Mouse (Mus musculus) MEL (cell line): ENCODE data around the gene Zfp622. TPM values are rescaled to one million over a fixed set of nuclear protein-coding genes. Genes with fewer than 3 reads are reported as not detected.

Experiments used
- DNase-seq: peaks from one replicate; pipeline ENCODE4 v3.0.0; 2011; ENCODE audit warnings: low read depth, low spot score
- H3K27ac ChIP-seq: 2 replicates; pipeline ENCODE4 v1.5.1; 2012; ENCODE audit warnings: low read depth, mild to moderate bottlenecking, control low read depth, low read length, moderate library complexity; ENCODE audit not compliant: control insufficient read depth
- H3K27me3 ChIP-seq, 2 experiments: fragments of 150-350 bp in 1 of 2; sonication (generic) in 1 of 2; 2 replicates each; pipeline ENCODE4 v1.6.1; 2012; ENCODE audit warnings: low read length in 2 of 2, mild to moderate bottlenecking in 2 of 2, improper control_type of control experiment in 1 of 2, moderate library complexity in 1 of 2; ENCODE audit not compliant: insufficient read depth in 2 of 2, control insufficient read depth in 1 of 2
- H3K36me3 ChIP-seq, 2 experiments: 2 replicates each; pipeline ENCODE4 v1.6.1; 2012 to 2014; ENCODE audit warnings: low read length in 2 of 2, improper control_type of control experiment in 1 of 2, inconsistent platforms in 1 of 2, mild to moderate bottlenecking in 1 of 2; ENCODE audit not compliant: insufficient read depth in 2 of 2, control insufficient read depth in 1 of 2
- H3K4me1 ChIP-seq, 2 experiments: fragments of 150-350 bp in 1 of 2; sonication (generic) in 1 of 2; 2 replicates each; pipeline ENCODE4 v1.6.1; 2012; ENCODE audit warnings: low read length in 2 of 2, improper control_type of control experiment in 1 of 2, mild to moderate bottlenecking in 1 of 2; ENCODE audit not compliant: insufficient read depth in 2 of 2, control insufficient read depth in 1 of 2
- H3K4me3 ChIP-seq, 2 experiments: fragments of 150-350 bp in 1 of 2; sonication (generic) in 1 of 2; 2 replicates each; pipeline ENCODE4 v1.5.1; 2012; ENCODE audit warnings: low read depth in 2 of 2, low read length in 2 of 2, mild to moderate bottlenecking in 2 of 2, moderate library complexity in 2 of 2, control low read depth in 1 of 2, improper control_type of control experiment in 1 of 2; ENCODE audit not compliant: control insufficient read depth in 1 of 2, insufficient read depth in 1 of 2
- H3K79me2 ChIP-seq: 2 replicates; pipeline ENCODE4 v1.6.1; 2012; ENCODE audit warnings: mild to moderate bottlenecking, low read length, moderate library complexity; ENCODE audit not compliant: control insufficient read depth, poor library complexity, insufficient read depth
- H3K9ac ChIP-seq: 2 replicates; pipeline ENCODE4 v1.6.1; 2012; ENCODE audit warnings: low read depth, mild to moderate bottlenecking, control low read depth, low read length, moderate library complexity; ENCODE audit not compliant: control insufficient read depth, poor library complexity, severe bottlenecking
- H3K9me3 ChIP-seq: fragments of 150-350 bp; sonication (generic); replicated peaks from 2 replicates; pipeline ENCODE4 v1.6.1; 2012; ENCODE audit warnings: mild to moderate bottlenecking, low read length, improper control_type of control experiment, moderate library complexity; ENCODE audit not compliant: insufficient read depth
- CHD2 ChIP-seq: IDR thresholded peaks from 2 replicates; pipeline ENCODE4 v1.6.1; 2011; ENCODE audit warnings: low read length, improper control_type of control experiment
- CTCF ChIP-seq, 3 experiments: IDR thresholded peaks in 2 of 3; conservative IDR thresholded peaks in 1 of 3; 2 replicates each; pipeline ENCODE4 v1.5.1; 2011 to 2012; ENCODE audit warnings: low read length in 3 of 3, low read depth in 2 of 3, mild to moderate bottlenecking in 2 of 3, improper control_type of control experiment in 1 of 3, inconsistent platforms in 1 of 3, mixed read lengths in 1 of 3, moderate library complexity in 1 of 3; ENCODE audit not compliant: control insufficient read depth in 1 of 3, insufficient read depth in 1 of 3, poor library complexity in 1 of 3, severe bottlenecking in 1 of 3
- EP300 ChIP-seq, 2 experiments: IDR thresholded peaks; 2 replicates each; pipeline ENCODE4 v1.6.1; 2011; ENCODE audit warnings: improper control_type of control experiment in 2 of 2, low read length in 2 of 2, low read depth in 1 of 2, mild to moderate bottlenecking in 1 of 2
- ETS1 ChIP-seq: IDR thresholded peaks from 2 replicates; pipeline ENCODE4 v1.6.1; 2012; ENCODE audit warnings: low read depth, mild to moderate bottlenecking, inconsistent platforms, low read length, improper control_type of control experiment, moderate library complexity
- HCFC1 ChIP-seq: IDR thresholded peaks from 2 replicates; pipeline ENCODE4 v1.6.1; 2012; ENCODE audit warnings: low read depth, mild to moderate bottlenecking, inconsistent platforms, low read length, improper control_type of control experiment, moderate library complexity
- MAX ChIP-seq: IDR thresholded peaks from 2 replicates; pipeline ENCODE4 v1.6.1; 2011; ENCODE audit warnings: low read length, improper control_type of control experiment
- MEF2A ChIP-seq: IDR thresholded peaks from 2 replicates; pipeline ENCODE4 v1.6.1; 2014; ENCODE audit warnings: low read depth, mild to moderate bottlenecking, inconsistent platforms, low read length, improper control_type of control experiment; ENCODE audit not compliant: poor library complexity, insufficient replicate concordance, severe bottlenecking; ENCODE audit errors: extremely low read depth
- MXI1 ChIP-seq: IDR thresholded peaks from 2 replicates; pipeline ENCODE4 v1.6.1; 2011; ENCODE audit warnings: mild to moderate bottlenecking, low read depth, low read length, improper control_type of control experiment
- MYB ChIP-seq: IDR thresholded peaks from 2 replicates; pipeline ENCODE4 v1.6.1; 2011; ENCODE audit warnings: mild to moderate bottlenecking, low read depth, low read length, improper control_type of control experiment
- NELFE ChIP-seq: IDR thresholded peaks from 2 replicates; pipeline ENCODE4 v1.6.1; 2011; ENCODE audit warnings: low read depth, low read length, improper control_type of control experiment
- POLR2A ChIP-seq, 2 experiments: IDR thresholded peaks; 2 replicates each; pipeline ENCODE4 v1.6.1; 2011 to 2012; ENCODE audit warnings: low read length in 2 of 2, mild to moderate bottlenecking in 2 of 2, control low read depth in 1 of 2, improper control_type of control experiment in 1 of 2, low read depth in 1 of 2, moderate library complexity in 1 of 2; ENCODE audit not compliant: control insufficient read depth in 1 of 2, insufficient read depth in 1 of 2, poor library complexity in 1 of 2
- POLR2AphosphoS2 ChIP-seq: IDR thresholded peaks from 2 replicates; pipeline ENCODE4 v1.6.1; 2011; ENCODE audit warnings: low read length, improper control_type of control experiment
- POLR2AphosphoS5 ChIP-seq: IDR thresholded peaks from 2 replicates; pipeline ENCODE4 v1.6.1; 2012; ENCODE audit warnings: low read depth, borderline replicate concordance, mild to moderate bottlenecking, inconsistent platforms, low read length, moderate library complexity, mixed read lengths
- RCOR1 ChIP-seq: IDR thresholded peaks from 2 replicates; pipeline ENCODE4 v1.6.1; 2012; ENCODE audit warnings: low read depth, mild to moderate bottlenecking, inconsistent platforms, low read length, improper control_type of control experiment
- SMC3 ChIP-seq: IDR thresholded peaks from 2 replicates; pipeline ENCODE4 v1.6.1; 2011; ENCODE audit warnings: low read depth, low read length, improper control_type of control experiment
- TBP ChIP-seq: IDR thresholded peaks from 2 replicates; pipeline ENCODE4 v1.8.0; 2011; ENCODE audit warnings: low read depth, low read length, improper control_type of control experiment
- UBTF ChIP-seq: IDR thresholded peaks from 2 replicates; pipeline ENCODE4 v1.6.1; 2012; ENCODE audit warnings: low read depth, mild to moderate bottlenecking, inconsistent platforms, low read length, improper control_type of control experiment, moderate library complexity, borderline replicate concordance; ENCODE audit not compliant: insufficient read depth
- ZKSCAN1 ChIP-seq: IDR thresholded peaks from 2 replicates; pipeline ENCODE4 v1.6.1; 2012; ENCODE audit warnings: low read depth, mild to moderate bottlenecking, inconsistent platforms, low read length, improper control_type of control experiment, moderate library complexity
- polyA plus RNA-seq, 2 experiments: library from polyadenylated mRNA; stranded (reverse) in 1 of 2; unstranded in 1 of 2; fragments of >175 nt in 1 of 2; fragments of >200 nt in 1 of 2; gene quantifications; 2 replicates each; pipeline versions ENCODE4 v1.2.1 to v1.2.4; 2012; ENCODE audit warnings: low replicate concordance in 2 of 2, low read depth in 1 of 2; ENCODE audit not compliant: insufficient read length in 2 of 2, insufficient read depth in 1 of 2, missing spikeins in 1 of 2
- total RNA-seq: library from RNA; depleted of rRNA; stranded (reverse); fragments of 300-350 nt; gene quantifications from 2 replicates; pipeline ENCODE4 v1.2.3, GENCODE M21; 2012

Zfp622 gene
- total and polyA plus RNA-seq, 3 experiments: 77.2 to 106 TPM; not detected in 1

DNA sequence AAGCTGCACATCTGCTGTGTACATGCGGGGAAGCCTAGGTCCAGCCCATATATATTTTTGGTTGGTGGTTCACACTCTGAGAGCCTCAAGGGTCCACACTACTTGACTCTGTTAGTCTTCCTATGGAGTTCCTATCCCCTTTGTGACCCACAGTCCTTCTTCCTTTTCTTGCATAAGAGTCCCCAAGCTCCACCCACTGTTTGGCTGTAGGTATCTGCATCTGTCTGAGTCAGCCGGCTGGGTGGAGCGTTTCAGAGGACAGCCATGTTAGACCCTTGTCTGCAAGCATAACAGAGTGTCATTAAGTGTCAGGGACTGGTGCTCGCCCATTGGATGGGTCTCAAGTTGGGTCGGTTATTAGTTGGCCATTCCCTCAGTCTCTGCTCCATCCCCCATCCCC, 33.6 kb upstream of the Zfp622 start:
- H3K4me1 ChIP-seq: 0 out of 4 replicates have a peak, but pooled peaks cover 0 to 5% of the 10 kb centered on the region in 2 experiments
- H3K9ac ChIP-seq: peak overlapping the region; percentile 49
- no peak for TF ChIP-seq ZKSCAN1
- TF ChIP-seq MXI1: no peak
- TF ChIP-seq UBTF: no peak
- no peak for TF ChIP-seq CTCF (IDR thresholded peaks at IDR 0.05 in 2 of 3, conservative IDR thresholded peaks at IDR 0.05 in 1 of 3; ENCODE audit: control insufficient read depth in 1 of 3, insufficient read depth in 1 of 3, low read depth in 2 of 3, low read length in 3 of 3, poor library complexity in 1 of 3, severe bottlenecking in 1 of 3)
- TF ChIP-seq MYB: no peak
- no peak for TF ChIP-seq NELFE
- TF ChIP-seq POLR2AphosphoS5: no peak
- TF ChIP-seq, all 39 proteins: peak for 0

DNA sequence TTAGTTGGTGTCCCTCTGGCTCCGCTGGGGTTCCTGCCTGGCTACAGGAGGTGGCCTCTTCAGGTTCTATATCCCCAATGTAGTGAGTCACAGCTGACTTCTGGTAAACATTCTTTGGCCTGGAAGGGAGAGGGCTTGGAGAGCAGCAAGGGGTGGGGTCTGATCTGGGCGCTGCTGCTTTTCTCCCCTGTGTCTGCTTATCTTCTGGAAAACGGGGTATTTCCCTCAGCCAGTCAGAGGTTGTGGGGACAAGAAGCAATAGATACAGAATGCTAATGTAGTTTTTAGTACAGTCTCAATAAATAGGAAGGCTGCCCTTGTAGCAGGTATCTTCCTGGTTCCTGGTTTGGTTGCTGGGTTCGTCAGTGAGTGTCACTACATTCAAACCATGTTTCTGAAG, 33.1 kb upstream of the Zfp622 start:
- Histone ChIP-seq H3K27me3 (no peaks in the 10 kb centered on the region), H3K4me1 (0 out of 4 replicates have a peak, but pooled peaks cover 0 to 5% of the 10 kb centered on the region in 2 experiments), H3K9me3 (no peaks in the 10 kb centered on the region), H3K79me2 (no peaks in the 10 kb centered on the region), H3K36me3 (no peaks in the 10 kb centered on the region; a peak in 1 of 4 replicates), H3K4me3 (peak overlapping the region; percentile 40 to 43; a peak in 3 of 4 replicates), H3K9ac (peak overlapping the region; percentile 49), H3K27ac (peak overlapping the region; percentile 23; the same call in 1 of the 2 replicates)
- TF ChIP-seq NELFE (no peak), EP300 (IDR thresholded peaks at IDR 0.05; ENCODE audit: low read depth in 1 of 2, low read length in 2 of 2) (no peak), TBP (no peak), POLR2A (IDR thresholded peaks at IDR 0.05; ENCODE audit: control insufficient read depth in 1 of 2, insufficient read depth in 1 of 2, low read depth in 1 of 2, low read length in 2 of 2, poor library complexity in 1 of 2) (no peak), UBTF (no peak), SMC3 (no peak), RCOR1 (no peak), HCFC1 (no peak), MXI1 (no peak), MEF2A (no peak), POLR2AphosphoS2 (no peak), MAX (no peak), CTCF (IDR thresholded peaks at IDR 0.05 in 2 of 3, conservative IDR thresholded peaks at IDR 0.05 in 1 of 3; ENCODE audit: control insufficient read depth in 1 of 3, insufficient read depth in 1 of 3, low read depth in 2 of 3, low read length in 3 of 3, poor library complexity in 1 of 3, severe bottlenecking in 1 of 3) (no peak), CHD2 (no peak), ETS1 (no peak)
- peak; percentile 18 for DNase-seq

More for the DNA sequence above, 33.6 kb upstream of the Zfp622 start:
- Histone ChIP-seq H3K27me3 (no peaks in the 10 kb centered on the region), H3K27ac (peak overlapping the region; percentile 23; the same call in 1 of the 2 replicates), H3K36me3 (no peaks in the 10 kb centered on the region; a peak in 1 of 4 replicates), H3K4me3 (peak overlapping the region; percentile 40 to 43; a peak in 3 of 4 replicates), H3K79me2 (no peaks in the 10 kb centered on the region), H3K9me3 (no peaks in the 10 kb centered on the region)
- peak; percentile 65 for DNase-seq
